Mouse (Mus musculus): ENCODE measurements at regions not wholly inside any gene's neighbourhood (a gene's known extent, or its start where the extent isn't known, plus 50 kb on each side); places are given as distances from the start of the nearest gene placed in this dataset.

- TF ChIP-seq GATA1 (IDR thresholded peaks at IDR 0.05; ENCODE audit: borderline replicate concordance, low read length) (no peak), FLI1 (IDR thresholded peaks at IDR 0.05; ENCODE audit: low read length) (no peak)
Observed at GRCm38 (mm10) chr10:126113106-126113505, 147.1 kb downstream of the Lrig3 start.

Data from megakaryocyte, embryonic 14.5 days (primary cell).